9 mouse cellular contexts compared by ENCODE assay signal in genomic region chr6:11283990-11284389, GRCm38 (mm10).
DNase-seq lines count a peak whose midpoint lies in the region; ATAC-seq and TF ChIP-seq lines count a peak whose summit lies in the region.
"Had no signal": no experiment of that assay in that cellular context is flagged by ENCODE, and none has a peak within 500 bp of the region (broad histone marks: within the 10 kb centered on the region; RNA-seq: fewer than 3 reads in every experiment).

No protein-coding gene starts in this region.

- no peak overlapping the region for H3K27ac ChIP-seq in forebrain, embryonic 14.5 days (ENCODE audit: low read depth, low read length)
- H3K27ac ChIP-seq in forebrain, embryonic 11.5 days (ENCODE audit: low read depth, low read length) = no peak overlapping the region
- H3K27ac ChIP-seq in lung, embryonic 14.5 days (ENCODE audit: low read depth) = no peak overlapping the region
- H3K27ac ChIP-seq: embryonic facial prominence, embryonic 15.5 days had no signal

- intact Hi-C loops in left cerebral cortex, postnatal 14 days (cut with DNase I) = loop anchor here (10.0 kb wide), 1 partner anchor 1129 kb away; no protein-coding TSS in a partner anchor

- no peak overlapping the region for H3K4me3 ChIP-seq in forebrain, embryonic 14.5 days (ENCODE audit: low read depth, low read length)
- H3K4me3 ChIP-seq in forebrain, embryonic 11.5 days (ENCODE audit: low read depth, low read length) = no peak overlapping the region
- no peak overlapping the region for H3K4me3 ChIP-seq in lung, embryonic 14.5 days (ENCODE audit: low read depth, low read length)
- H3K4me3 ChIP-seq in lung, adult 2 months (replicated peaks; ENCODE audit: extremely low read depth, low read depth, low read length) = no peak overlapping the region
- H3K4me3 ChIP-seq: embryonic facial prominence, embryonic 15.5 days had no signal

- H3K36me3 ChIP-seq in forebrain, embryonic 14.5 days (ENCODE audit: control insufficient read depth, insufficient read depth, low read length) = no peaks in the 10 kb centered on the region
- no peaks in the 10 kb centered on the region for H3K36me3 ChIP-seq in forebrain, embryonic 11.5 days (ENCODE audit: control insufficient read depth, insufficient read depth, low read length)
- H3K36me3 ChIP-seq in lung, embryonic 14.5 days (ENCODE audit: insufficient read depth) = no peaks in the 10 kb centered on the region
- H3K36me3 ChIP-seq: embryonic facial prominence, embryonic 15.5 days had no signal

- peak; percentile 65 for TF ChIP-seq CTCF in lung, embryonic 14.5 days (IDR thresholded peaks at IDR 0.05; ENCODE audit: low read depth)
- no peak for TF ChIP-seq CTCF in lung, adult 2 months (IDR thresholded peaks at IDR 0.05; ENCODE audit: insufficient read depth, low read length)

- peak; percentile 58 for DNase-seq in forebrain, embryonic 14.5 days (ENCODE audit: low spot score)
- DNase-seq in forebrain, embryonic 11.5 days (ENCODE audit: low spot score) = no peak
- DNase-seq in lung, embryonic 14.5 days = peak; percentile 57
- no peak for DNase-seq in lung, adult 2 months
- peak; percentile 50 for DNase-seq in brain, adult 2 months (ENCODE audit: low read depth, low spot score)
- peak; percentile 31 to 54 for DNase-seq in left cerebral cortex, postnatal 14 days (ENCODE audit: low spot score in 2 of 2)
- no peak for DNase-seq in thymus, postnatal 0 days (ENCODE audit: low spot score)
- DNase-seq in spleen, postnatal 10 days (ENCODE audit: low spot score in 2 of 2) = no peak

- H3K27me3 ChIP-seq in forebrain, embryonic 14.5 days (replicated peaks; ENCODE audit: control insufficient read depth, insufficient read depth, low read length) = no peaks in the 10 kb centered on the region
- H3K27me3 ChIP-seq in forebrain, embryonic 11.5 days (ENCODE audit: control insufficient read depth, insufficient read depth, low read length) = no peaks in the 10 kb centered on the region
- no peaks in the 10 kb centered on the region for H3K27me3 ChIP-seq in lung, embryonic 14.5 days (ENCODE audit: insufficient read depth, low read length)
- H3K27me3 ChIP-seq: embryonic facial prominence, embryonic 15.5 days had no signal

- TF ChIP-seq POLR2A in lung, adult 2 months (IDR thresholded peaks at IDR 0.05; ENCODE audit: borderline replicate concordance, extremely low read depth, low read depth, low read length) = no peak

- H3K9ac ChIP-seq in forebrain, embryonic 14.5 days (ENCODE audit: low read length) = no peak overlapping the region
- no peak overlapping the region for H3K9ac ChIP-seq in forebrain, embryonic 11.5 days (ENCODE audit: low read length)
- H3K9ac ChIP-seq in lung, embryonic 14.5 days = no peak overlapping the region
- H3K9ac ChIP-seq: embryonic facial prominence, embryonic 15.5 days had no signal

- no peaks in the 10 kb centered on the region for H3K9me3 ChIP-seq in forebrain, embryonic 14.5 days (replicated peaks; ENCODE audit: control insufficient read depth, low read length)
- no peaks in the 10 kb centered on the region for H3K9me3 ChIP-seq in forebrain, embryonic 11.5 days (ENCODE audit: control insufficient read depth, low read length)
- H3K9me3 ChIP-seq in lung, embryonic 14.5 days (ENCODE audit: low read depth, low read length) = no peaks in the 10 kb centered on the region
- H3K9me3 ChIP-seq: embryonic facial prominence, embryonic 15.5 days had no signal

- no peaks in the 10 kb centered on the region for H3K4me1 ChIP-seq in forebrain, embryonic 14.5 days (ENCODE audit: control insufficient read depth, insufficient read depth, low read length)
- no peaks in the 10 kb centered on the region for H3K4me1 ChIP-seq in forebrain, embryonic 11.5 days (replicated peaks; ENCODE audit: control insufficient read depth, insufficient read depth, low read length)
- H3K4me1 ChIP-seq in lung, embryonic 14.5 days (ENCODE audit: insufficient read depth) = no peaks in the 10 kb centered on the region
- no peaks in the 10 kb centered on the region for H3K4me1 ChIP-seq in lung, adult 2 months (ENCODE audit: control insufficient read depth, insufficient read depth, low read length)
- H3K4me1 ChIP-seq: embryonic facial prominence, embryonic 15.5 days had no signal

- no peak overlapping the region for H3K4me2 ChIP-seq in forebrain, embryonic 14.5 days (ENCODE audit: low read length)
- H3K4me2 ChIP-seq in forebrain, embryonic 11.5 days (ENCODE audit: low read depth, low read length, severe bottlenecking) = no peak overlapping the region
- no peak overlapping the region for H3K4me2 ChIP-seq in lung, embryonic 14.5 days
- H3K4me2 ChIP-seq: embryonic facial prominence, embryonic 15.5 days had no signal

- WGBS in forebrain, embryonic 14.5 days = 0% methylated on average over 2 of the region's 2 CpGs
- 2% methylated on average over 2 of the region's 2 CpGs for WGBS in forebrain, embryonic 11.5 days
- WGBS in lung, embryonic 14.5 days = 2% methylated on average over 2 of the region's 2 CpGs
- 0% methylated on average over 2 of the region's 2 CpGs for WGBS in lung, adult 2 months

- peak; percentile 32; the same call in 1 of the 2 replicates for ATAC-seq in forebrain, embryonic 14.5 days
- no peak for ATAC-seq in forebrain, embryonic 11.5 days (replicated peaks; ENCODE audit: low FRiP score)
- ATAC-seq in lung, embryonic 14.5 days (ENCODE audit: insufficient read depth) = no peak

Comparison
In these comparisons a context has a peak if more than half of its experiments do, and no peak if none do; other contexts are left out.
1. DNase-seq: peak in forebrain, embryonic 14.5 days (single experiment), lung, embryonic 14.5 days (single experiment), brain, adult 2 months (single experiment) and left cerebral cortex, postnatal 14 days (2 of 2); none in forebrain, embryonic 11.5 days (single experiment), lung, adult 2 months (single experiment), thymus, postnatal 0 days (single experiment) and spleen, postnatal 10 days (0 of 2).